In genomic region chr12:16661459-16661858, GRCm38 (mm10) we compare ENCODE assay signal across 15 mouse cellular contexts. TPM values are rescaled to one million over a fixed set of nuclear protein-coding genes. Genes with fewer than 3 reads are reported as not detected.
"Had no signal": no experiment of that assay in that cellular context is flagged by ENCODE, and none has a peak within 500 bp of the region (broad histone marks: within the 10 kb centered on the region; RNA-seq: fewer than 3 reads in every experiment).

No protein-coding gene starts in this region.

- H3K4me3 ChIP-seq: limb, embryonic 13.5 days; midbrain, embryonic 12.5 days had no signal

- DNase-seq: kidney, adult 11 months; kidney, adult 9 months; kidney, postnatal 14 days; layer of hippocampus, postnatal 36 days; lung, adult 2 months; lung, postnatal 14 days; right cerebral cortex, postnatal 25 days; thymus, adult 2 months; thymus, postnatal 25 days had no signal

- H3K27ac ChIP-seq: limb, embryonic 13.5 days; liver, embryonic 14.5 days; midbrain, embryonic 12.5 days; stomach, postnatal 0 days had no signal

RNA-seq across cellular contexts. Expression of gene Ntsr2, which starts 8.3 kb away (rescaled TPM):
- total RNA-seq: liver, adult 2 months; megakaryocyte-erythroid progenitor cell, adult 5-6 weeks had no signal
